Mouse (Mus musculus) heart, postnatal 25 days (tissue): Measurements from ENCODE around the gene Ank3. TPM values are rescaled to one million over a fixed set of nuclear protein-coding genes. Genes with fewer than 3 reads are reported as not detected.

ENCODE experiments used
- DNase-seq: peaks from one replicate; pipeline ENCODE4 v3.0.0; 2022; ENCODE audit warnings: low spot score
- intact Hi-C: fragments of 180-260 bp; cut with DNase I; formaldehyde crosslinking; loops from one replicate; pipeline ENCODE4 v1.15.1; 2025
- total RNA-seq, 2 experiments: library from RNA; stranded (reverse); gene quantifications; 2 replicates each; pipeline ENCODE4 v1.2.3; 2021

Gene Ank3
- total RNA-seq, 2 experiments from 2014 or later: 77.8 to 89.0 TPM

- intact Hi-C loops: no loop called here
- no peak for DNase-seq
Observed at GRCm38 (mm10) chr10:69690131-69690960, 291.8 kb downstream of the Ank3 start.

- DNase-seq: no peak
- intact Hi-C loops: no loop called here
Observed at GRCm38 (mm10) chr10:69690961-69691451, 292.4 kb downstream of the Ank3 start.

DNA sequence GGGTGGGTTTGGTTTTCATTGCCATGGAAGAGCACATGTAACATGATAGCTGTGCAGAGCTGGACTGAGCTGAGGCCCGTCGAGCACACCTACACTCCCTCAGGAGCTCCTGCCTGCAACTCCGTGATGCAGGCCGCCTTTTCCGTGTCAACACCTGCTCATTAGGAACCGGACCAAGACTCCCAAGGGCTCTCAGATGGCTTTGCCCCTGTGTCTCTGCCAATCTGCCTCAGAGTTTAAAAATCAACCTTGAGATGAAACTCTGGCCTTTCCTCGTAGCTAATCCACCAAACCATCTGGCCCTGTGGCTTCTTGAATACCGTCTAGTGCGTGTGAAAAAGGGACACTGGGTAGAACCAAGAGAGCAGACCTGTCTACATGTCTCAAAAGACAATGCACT lies 297.4 kb downstream of the Ank3 start:
- no peak for DNase-seq
- intact Hi-C loops: no loop called here

DNA sequence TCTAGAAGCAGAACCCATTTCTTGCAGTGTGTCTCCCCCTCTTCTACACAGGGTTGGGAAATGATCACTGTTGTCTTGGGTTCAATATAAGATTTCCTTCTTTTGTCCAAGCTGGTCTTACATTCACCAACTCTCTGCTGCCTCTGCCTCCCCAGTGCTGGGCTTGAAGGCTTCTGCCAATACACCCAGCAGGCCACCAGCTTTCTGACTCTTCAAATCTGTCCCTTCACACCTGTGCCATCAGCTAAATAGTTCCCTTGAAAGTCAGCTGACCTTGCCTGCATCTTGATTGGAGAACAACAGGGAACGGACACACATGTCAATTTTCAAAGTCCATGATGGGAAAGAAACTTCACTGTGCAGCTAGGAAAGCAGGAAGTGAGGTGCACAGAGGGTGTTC lies 300.1 kb downstream of the Ank3 start:
- intact Hi-C loops: no loop called here
- no peak for DNase-seq

GRCm38 (mm10) chr10:69701226-69701625 lies 302.7 kb downstream of the Ank3 start:
- intact Hi-C loops: no loop called here
- DNase-seq: no peak

GRCm38 (mm10) chr10:69705806-69706768 lies 307.5 kb downstream of the Ank3 start:
- no peak for DNase-seq
- intact Hi-C loops: no loop called here

- no peak for DNase-seq
- intact Hi-C loops: no loop called here
Observed at GRCm38 (mm10) chr10:69706851-69707788, 308.5 kb downstream of the Ank3 start.

- intact Hi-C loops: no loop called here
- no peak for DNase-seq
Observed at GRCm38 (mm10) chr10:69707844-69708550, 309.4 kb downstream of the Ank3 start.

- no peak for DNase-seq
- intact Hi-C loops: no loop called here
Observed at GRCm38 (mm10) chr10:69709631-69710030, 311.1 kb downstream of the Ank3 start.

- intact Hi-C loops: no loop called here
- no peak for DNase-seq
Observed at GRCm38 (mm10) chr10:69710802-69711201, 312.2 kb downstream of the Ank3 start.

DNA sequence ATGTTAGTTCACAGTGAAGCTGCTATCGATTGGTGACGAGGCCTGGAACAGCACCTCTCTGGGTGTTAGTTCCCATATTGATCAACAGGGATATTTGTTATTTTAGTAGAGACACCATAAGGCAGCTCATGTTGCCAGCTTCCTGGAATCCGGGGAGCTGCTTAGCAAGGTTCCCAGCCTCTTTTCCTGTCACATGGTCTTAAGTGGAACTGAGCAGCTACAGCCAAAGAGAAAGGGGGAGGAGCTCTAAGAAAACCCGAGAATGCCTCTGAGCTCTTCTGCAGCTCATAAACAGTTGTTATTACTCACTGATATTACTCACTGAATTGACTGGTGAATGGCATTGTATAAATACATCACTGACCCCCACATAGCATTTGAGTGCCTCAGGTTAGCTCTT lies 318.3 kb downstream of the Ank3 start:
- DNase-seq: no peak
- intact Hi-C loops: no loop called here

GRCm38 (mm10) chr10:69719421-69719820 lies 320.8 kb downstream of the Ank3 start:
- DNase-seq: no peak
- intact Hi-C loops: no loop called here

DNA sequence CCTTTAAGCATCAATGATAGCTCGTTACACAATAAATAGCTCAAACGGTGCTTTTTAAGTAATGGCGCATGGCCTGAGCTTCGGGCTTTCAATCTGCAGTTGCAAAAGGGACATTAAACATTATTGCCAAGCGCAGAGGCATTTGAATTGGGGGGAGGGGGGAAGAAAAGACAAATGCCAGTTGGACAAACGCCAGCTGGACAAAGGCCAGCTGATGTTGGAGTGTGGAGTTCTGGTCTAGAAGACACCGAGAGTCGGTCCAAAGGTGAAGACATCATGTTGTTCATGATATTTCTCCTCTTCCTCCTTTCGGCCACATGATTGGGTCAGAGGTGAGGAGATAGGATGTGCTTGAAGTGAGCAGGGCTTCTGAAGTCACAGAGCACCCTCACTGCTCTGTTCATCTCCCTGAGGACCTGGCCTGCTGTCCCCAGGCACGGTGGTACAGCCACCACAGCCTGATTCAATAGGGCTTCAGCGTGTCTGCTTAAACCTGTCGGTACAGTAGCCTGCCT lies 321.4 kb downstream of the Ank3 start:
- DNase-seq: no peak
- intact Hi-C loops: no loop called here

DNA sequence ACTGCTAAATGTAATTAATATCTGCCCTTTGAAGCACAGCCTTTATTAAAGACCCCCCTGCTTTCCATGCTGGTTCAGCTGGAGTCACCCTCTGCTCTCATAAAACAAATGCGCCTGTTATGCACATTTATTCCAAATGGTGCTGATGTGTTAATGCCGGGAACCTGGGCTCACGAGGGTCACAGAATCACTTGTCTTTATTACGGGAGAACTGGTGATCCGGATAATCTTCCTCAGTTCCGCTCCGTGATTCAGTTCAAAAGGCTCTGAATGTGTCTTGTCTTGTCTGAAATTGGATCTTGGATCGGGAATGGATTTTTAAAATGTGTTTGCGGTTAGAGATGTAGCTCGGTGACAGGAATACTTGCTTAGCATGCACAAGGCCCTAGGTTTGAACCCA lies 321.9 kb downstream of the Ank3 start:
- intact Hi-C loops: no loop called here
- no peak for DNase-seq

DNA sequence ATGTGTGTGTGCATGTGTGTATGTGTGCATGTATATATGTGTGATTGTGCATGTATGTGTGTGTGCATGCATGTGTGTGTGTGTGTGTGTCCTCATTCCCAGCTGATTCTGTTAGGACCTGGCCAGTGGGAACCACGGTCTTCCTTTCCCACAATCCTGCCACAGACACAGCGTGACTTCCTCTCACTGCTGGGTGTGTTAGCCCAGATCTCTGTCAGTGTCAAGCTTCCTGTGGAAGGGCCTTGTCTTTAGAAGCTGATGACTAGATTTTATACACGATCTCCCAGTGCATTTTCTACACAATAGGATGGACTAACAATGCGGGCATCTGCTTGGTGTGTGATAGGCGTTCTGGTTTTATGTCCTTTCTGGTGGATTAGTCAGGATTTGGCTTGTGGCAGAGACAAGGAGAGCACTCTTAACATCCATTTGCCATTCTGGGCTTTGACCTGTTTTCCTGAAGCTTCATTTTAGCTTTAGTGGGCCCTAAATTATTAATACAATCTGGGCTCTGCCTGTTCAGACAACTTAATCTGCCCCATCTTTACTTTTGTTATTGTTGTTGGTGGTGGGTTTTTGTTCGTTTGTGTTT lies 322.4 kb downstream of the Ank3 start:
- no peak for DNase-seq
- intact Hi-C loops: no loop called here

GRCm38 (mm10) chr10:69724159-69724558 lies 325.6 kb downstream of the Ank3 start:
- intact Hi-C loops: no loop called here
- DNase-seq: no peak

DNA sequence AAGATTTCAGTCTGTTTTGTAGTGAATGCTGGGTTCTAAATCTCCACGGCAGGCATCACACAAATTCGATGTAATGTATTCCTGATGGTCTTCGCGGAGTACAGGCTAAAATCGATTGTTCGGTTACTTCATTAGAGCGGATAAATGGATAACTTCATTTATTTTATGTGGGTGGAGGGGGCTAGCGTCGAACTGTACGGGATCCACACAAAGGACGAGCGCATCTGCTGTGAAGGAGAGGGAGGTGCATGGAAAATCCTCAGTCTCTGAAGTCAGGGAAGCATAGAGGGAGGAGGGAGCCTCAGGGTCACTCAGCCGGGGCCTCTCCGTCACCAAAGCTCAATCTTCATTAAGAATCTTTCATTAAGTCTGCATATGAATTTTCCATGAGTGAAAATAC lies 326.5 kb downstream of the Ank3 start:
- DNase-seq: no peak
- intact Hi-C loops: no loop called here

DNA sequence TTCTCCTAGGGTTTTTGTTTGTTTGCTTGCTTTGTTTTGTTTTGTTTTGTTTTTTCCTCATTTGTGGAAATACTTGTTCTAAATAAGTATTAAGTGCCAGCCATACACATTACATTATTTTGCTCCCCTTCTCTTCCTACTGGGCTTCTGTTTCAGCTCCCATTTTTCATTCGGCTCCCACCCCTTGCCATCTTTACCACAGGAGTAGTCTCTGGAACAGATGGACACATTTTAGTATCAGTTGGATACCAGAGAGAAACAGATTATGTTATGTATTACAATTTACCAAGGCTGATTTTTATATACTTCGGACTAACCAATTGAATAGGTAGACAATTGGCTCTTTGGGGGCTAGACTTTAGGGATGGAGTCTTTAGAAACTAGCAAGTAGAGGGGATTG lies 327.7 kb downstream of the Ank3 start:
- no peak for DNase-seq
- intact Hi-C loops: no loop called here

DNA sequence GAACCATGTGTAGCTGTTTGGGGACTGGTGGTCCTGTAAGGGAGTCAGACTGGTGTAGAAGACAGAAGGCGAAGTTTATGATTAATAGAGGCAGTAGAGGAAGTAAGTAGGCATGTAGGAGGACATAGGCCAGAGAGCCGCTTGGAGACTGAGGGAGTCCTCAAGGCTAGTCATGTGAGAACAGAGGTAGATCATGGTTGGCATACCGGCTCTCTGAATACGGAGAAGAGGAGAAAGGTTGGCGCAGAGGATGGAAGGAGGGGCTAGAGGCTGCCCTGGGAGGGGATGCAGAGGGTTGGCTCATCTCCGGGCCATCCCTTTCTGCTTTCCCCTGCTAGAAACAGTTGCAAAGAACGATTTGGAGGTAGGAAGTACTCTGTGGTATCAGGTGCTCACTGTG lies 328.2 kb downstream of the Ank3 start:
- no peak for DNase-seq
- intact Hi-C loops: no loop called here
